Comparison of ENCODE assay signal across 8 mouse cellular contexts in the genomic region with DNA sequence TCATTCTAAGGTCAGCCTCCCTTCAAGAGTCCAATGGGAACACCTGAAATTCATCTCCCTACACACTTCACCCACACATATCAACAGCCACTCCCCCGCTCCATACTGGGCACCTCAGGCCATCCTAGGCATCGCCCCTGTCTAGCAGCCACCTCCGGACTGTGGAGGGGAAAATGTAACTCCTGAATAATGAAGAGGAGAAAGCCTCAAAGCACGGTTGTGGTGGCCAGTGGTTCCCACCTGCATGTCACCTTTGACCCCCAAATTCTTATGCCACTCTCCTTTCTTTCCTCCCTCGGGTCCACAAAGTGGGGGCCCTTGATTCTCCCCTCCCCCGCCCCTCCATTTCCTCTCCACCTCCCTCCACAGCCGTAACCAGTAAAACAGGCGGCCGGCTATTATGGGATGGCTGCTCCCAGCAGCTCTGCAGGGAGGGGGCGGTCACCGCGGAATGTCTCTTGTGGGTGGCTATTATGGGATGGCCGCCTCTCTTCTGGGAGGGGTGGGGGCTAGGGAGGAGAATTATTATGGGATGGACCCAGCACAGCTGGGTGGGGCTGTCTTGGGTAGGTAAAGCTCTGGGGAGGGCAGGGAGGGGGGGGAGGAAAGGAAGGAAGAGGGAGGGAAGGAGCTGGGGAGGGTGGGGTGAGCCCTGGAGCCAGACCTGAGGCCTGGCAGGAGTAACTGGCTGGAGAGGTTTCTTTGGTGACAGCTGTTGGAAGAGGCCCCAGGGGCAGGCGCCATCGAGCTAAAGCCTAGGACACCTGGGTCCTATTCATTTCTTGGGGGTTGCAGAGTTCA. TPM values are rescaled to one million over a fixed set of nuclear protein-coding genes. Genes with fewer than 3 reads are reported as not detected.
DNase-seq lines count a peak whose midpoint lies in the region; ATAC-seq and TF ChIP-seq lines count a peak whose summit lies in the region.

No protein-coding gene starts in this region.

- DNase-seq in MN1 (ENCODE audit: low spot score): peak; percentile 89
- peak; percentile 86 for DNase-seq in cerebellum, adult 9-10 months
- peak; percentile 81 for DNase-seq in forelimb bud, embryonic 11.5 days (ENCODE audit: low read depth, low spot score)
- DNase-seq in heart, postnatal 36 days: peak; percentile 69 to 72
- peak; percentile 85 to 91 for DNase-seq in layer of hippocampus, adult 2 months (ENCODE audit: low spot score in 2 of 2)
- DNase-seq in lung, adult 18-20 months: peak; percentile 88 to 92
- DNase-seq in thymus, postnatal 25 days: peak; percentile 81

- no peaks in the 10 kb centered on the region for H3K9me3 ChIP-seq in neural tube, embryonic 15.5 days (replicated peaks)

- peak overlapping the region; percentile 53 for H3K4me2 ChIP-seq in neural tube, embryonic 15.5 days

- TF ChIP-seq CTCF in layer of hippocampus, adult 2 months (conservative IDR thresholded peaks at IDR 0.05): no peak

- peak; percentile 76 for ATAC-seq in neural tube, embryonic 15.5 days (ENCODE audit: low FRiP score)

- WGBS in neural tube, embryonic 15.5 days: under 1% methylated on average over 15 of the region's 15 CpGs

- H3K36me3 ChIP-seq in neural tube, embryonic 15.5 days: no peaks in the 10 kb centered on the region

- peaks cover 27% of the 10 kb centered on the region for H3K4me1 ChIP-seq in neural tube, embryonic 15.5 days

- peak overlapping the region; percentile 40; the same call in 1 of the 2 replicates for H3K9ac ChIP-seq in neural tube, embryonic 15.5 days (replicated peaks)

- H3K27me3 ChIP-seq in neural tube, embryonic 15.5 days (replicated peaks): no peaks in the 10 kb centered on the region

- H3K27ac ChIP-seq in layer of hippocampus, adult 2 months: peak overlapping the region; percentile 100
- peak overlapping the region; percentile 90 for H3K27ac ChIP-seq in neural tube, embryonic 15.5 days (replicated peaks)

- intact Hi-C loops in heart, postnatal 36 days (cut with DNase I): no loop called here

- H3K4me3 ChIP-seq in layer of hippocampus, adult 2 months: peak overlapping the region; percentile 54
- peak overlapping the region; percentile 13; the same call in 1 of the 2 replicates for H3K4me3 ChIP-seq in neural tube, embryonic 15.5 days (replicated peaks)

RNA-seq across cellular contexts. Expression of a gene that starts 6.1 kb away (rescaled TPM):
- total RNA-seq in heart, postnatal 36 days (2021): 100 to 1,000 TPM; 118 to 127 TPM
- 100 to 1,000 TPM; 176 to 185 TPM for total RNA-seq in layer of hippocampus, adult 2 months (2021)
- 87.5 and 93.9 TPM in 2 replicates for polyA plus RNA-seq in neural tube, embryonic 15.5 days (2015; fragmentation: Nextera tagmentation; extraction: Ambion mirVana)

RNA-seq across cellular contexts. Expression of a gene that starts 22.0 kb away (rescaled TPM):
- total RNA-seq in heart, postnatal 36 days (2021): under 1 TPM in 1 of 2 experiments, not detected in 1; 0.24 TPM
- total RNA-seq in layer of hippocampus, adult 2 months (2021): 1 to 10 TPM in 1 of 2 experiments, under 1 TPM in 1; 0.61 to 1.1 TPM
- 1.0 and 1.2 TPM in 2 replicates for polyA plus RNA-seq in neural tube, embryonic 15.5 days (2015; fragmentation: Nextera tagmentation; extraction: Ambion mirVana)

RNA-seq across cellular contexts. Expression of a gene that starts 40.2 kb away (rescaled TPM):
- 1 to 10 TPM; 1.7 to 2.1 TPM for total RNA-seq in heart, postnatal 36 days (2021)
- total RNA-seq in layer of hippocampus, adult 2 months (2021): 10 to 100 TPM; 15.9 to 19.2 TPM
- polyA plus RNA-seq in neural tube, embryonic 15.5 days (2015; fragmentation: Nextera tagmentation; extraction: Ambion mirVana): 17.3 and 21.5 TPM in 2 replicates

RNA-seq across cellular contexts. Expression of a gene that starts 42.0 kb away (rescaled TPM):
- total RNA-seq in heart, postnatal 36 days (2021): 10 to 100 TPM; 20.3 to 21.0 TPM
- total RNA-seq in layer of hippocampus, adult 2 months (2021): 10 to 100 TPM; 30.8 to 31.7 TPM
- 47.8 and 58.0 TPM in 2 replicates for polyA plus RNA-seq in neural tube, embryonic 15.5 days (2015; fragmentation: Nextera tagmentation; extraction: Ambion mirVana)

RNA-seq across cellular contexts. Expression of a gene that starts 50.2 kb away (rescaled TPM):
- total RNA-seq in heart, postnatal 36 days (2021): 10 to 100 TPM; 30.5 to 34.4 TPM
- total RNA-seq in layer of hippocampus, adult 2 months (2021): 10 to 100 TPM; 60.1 to 63.2 TPM
- polyA plus RNA-seq in neural tube, embryonic 15.5 days (2015; fragmentation: Nextera tagmentation; extraction: Ambion mirVana): 129 and 133 TPM in 2 replicates

Comparison
In these comparisons a context has a peak if more than half of its experiments do, and no peak if none do; other contexts are left out.
1. Peak in every context shown above with its lines: DNase-seq, ATAC-seq, H3K4me3 ChIP-seq and H3K27ac ChIP-seq.
2. RNA of a gene that starts 40.2 kb away (total RNA-seq): 15.9 to 19.2 TPM in layer of hippocampus, adult 2 months; 1.7 to 2.1 TPM in heart, postnatal 36 days; every median in the first group is over 4 times any median in the second.